13 mouse cellular contexts compared by ENCODE assay signal in genomic region chr13:48858779-48859178, GRCm38 (mm10). TPM values are rescaled to one million over a fixed set of nuclear protein-coding genes. Genes with fewer than 3 reads are reported as not detected.
A peak's percentile ranks its signal among the peaks of the same experiment; 100 is the strongest.
DNase-seq lines count a peak whose midpoint lies in the region; ATAC-seq and TF ChIP-seq lines count a peak whose summit lies in the region.
"Had no signal": no experiment of that assay in that cellular context is flagged by ENCODE, and none has a peak within 500 bp of the region (broad histone marks: within the 10 kb centered on the region; RNA-seq: fewer than 3 reads in every experiment).

No protein-coding gene starts in this region.

- 0 out of 2 replicates have a peak, but pooled peaks cover 2% of the 10 kb centered on the region for H3K36me3 ChIP-seq in heart, embryonic 10.5 days
- H3K36me3 ChIP-seq in limb, embryonic 12.5 days = no peaks in the 10 kb centered on the region
- H3K36me3 ChIP-seq in limb, embryonic 10.5 days = peaks cover 10% of the 10 kb centered on the region
- H3K36me3 ChIP-seq in myocyte (ENCODE audit: control insufficient read depth, insufficient read depth) = no peaks in the 10 kb centered on the region
- H3K36me3 ChIP-seq: limb, embryonic 15.5 days had no signal

- H3K9me3 ChIP-seq in heart, embryonic 10.5 days = no peaks in the 10 kb centered on the region
- H3K9me3 ChIP-seq in limb, embryonic 12.5 days = peaks cover 5% of the 10 kb centered on the region; the same call in 1 of the 2 replicates
- H3K9me3 ChIP-seq in limb, embryonic 10.5 days (replicated peaks) = no peaks in the 10 kb centered on the region
- H3K9me3 ChIP-seq: limb, embryonic 15.5 days had no signal

- no peaks in the 10 kb centered on the region for H3K27me3 ChIP-seq in heart, embryonic 10.5 days (ENCODE audit: insufficient read depth, poor library complexity, severe bottlenecking)
- H3K27me3 ChIP-seq in limb, embryonic 12.5 days = no peaks in the 10 kb centered on the region
- H3K27me3 ChIP-seq in limb, embryonic 10.5 days (ENCODE audit: low read depth, poor library complexity, severe bottlenecking) = no peaks in the 10 kb centered on the region
- no peaks in the 10 kb centered on the region for H3K27me3 ChIP-seq in myocyte (ENCODE audit: control insufficient read depth, insufficient read depth, insufficient read length)
- H3K27me3 ChIP-seq: limb, embryonic 15.5 days; Patski had no signal

- no peak overlapping the region for H3K4me2 ChIP-seq in limb, embryonic 12.5 days
- no peak overlapping the region for H3K4me2 ChIP-seq in myocyte (ENCODE audit: low read depth)
- H3K4me2 ChIP-seq: limb, embryonic 15.5 days had no signal

- no peak overlapping the region for H3K4me3 ChIP-seq in heart, embryonic 10.5 days
- H3K4me3 ChIP-seq in limb, embryonic 12.5 days (replicated peaks) = no peak overlapping the region
- no peak overlapping the region for H3K4me3 ChIP-seq in limb, embryonic 10.5 days
- H3K4me3 ChIP-seq in myocyte = no peak overlapping the region
- H3K4me3 ChIP-seq: limb, embryonic 15.5 days had no signal

- intact Hi-C loops in heart, postnatal 14 days (cut with DNase I) = no loop called here

- no peak overlapping the region for H3ac ChIP-seq in myocyte (ENCODE audit: control insufficient read depth, insufficient read length)

- no peak for DNase-seq in heart, embryonic 10.5 days (ENCODE audit: low spot score)
- no peak for DNase-seq in heart, postnatal 14 days
- no peak for DNase-seq in limb, embryonic 10.5 days (ENCODE audit: low spot score)
- DNase-seq in spleen, postnatal 36 days (ENCODE audit: low spot score in 2 of 2) = peak; percentile 44 to 48
- DNase-seq in spleen, postnatal 14 days (ENCODE audit: low spot score in 2 of 2) = no peak
- DNase-seq in left cerebral cortex, adult 9 months (ENCODE audit: low spot score in 2 of 2) = no peak
- DNase-seq: cerebellum, adult 11-12 months; kidney, postnatal 4 days had no signal

- H3K79me2 ChIP-seq in myocyte (ENCODE audit: control insufficient read depth, insufficient read depth) = peaks cover 86% of the 10 kb centered on the region

- no peak for ATAC-seq in limb, embryonic 12.5 days (ENCODE audit: insufficient number of reproducible peaks, insufficient read depth, low FRiP score, low TSS enrichment, low read depth)
- ATAC-seq: Patski had no signal

- no peak for TF ChIP-seq POLR2A in myocyte (IDR thresholded peaks at IDR 0.05; ENCODE audit: insufficient read length, low read depth)

- H3K9ac ChIP-seq in limb, embryonic 12.5 days (replicated peaks) = 0 out of 2 replicates have a peak overlapping the region, but pooled peaks have one; percentile 34
- H3K9ac ChIP-seq: limb, embryonic 15.5 days had no signal

- peaks cover 74% of the 10 kb centered on the region for H3K4me1 ChIP-seq in heart, embryonic 10.5 days
- H3K4me1 ChIP-seq in limb, embryonic 12.5 days (replicated peaks) = peaks cover 54% of the 10 kb centered on the region
- H3K4me1 ChIP-seq in limb, embryonic 10.5 days = peaks cover 62% of the 10 kb centered on the region

- WGBS in heart, embryonic 10.5 days = 59% methylated on average over 4 of the region's 4 CpGs
- 72% methylated on average over 4 of the region's 4 CpGs for WGBS in limb, embryonic 12.5 days
- 75% methylated on average over 4 of the region's 4 CpGs for WGBS in limb, embryonic 10.5 days

- H3K27ac ChIP-seq in heart, embryonic 10.5 days = peak overlapping the region; percentile 2; the same call in 1 of the 2 replicates
- peak overlapping the region; percentile 35; the same call in 1 of the 2 replicates for H3K27ac ChIP-seq in limb, embryonic 12.5 days
- no peak overlapping the region for H3K27ac ChIP-seq in limb, embryonic 10.5 days
- H3K27ac ChIP-seq: limb, embryonic 15.5 days; macrophage had no signal

TF ChIP-seq in myocyte, 11 proteins besides CTCF, POLR2A, EP300 and RAD21:
- TF ChIP-seq MYOD1 (IDR thresholded peaks at IDR 0.05; ENCODE audit: control insufficient read depth in 1 of 3, insufficient read length in 2 of 3, low read depth in 2 of 3) = peak in 2 of 3 experiments; percentile 46 to 54
- no peak for TF ChIP-seq USF1 (IDR thresholded peaks at IDR 0.05; ENCODE audit: low read depth)
- no peak for TF ChIP-seq TCF12 (IDR thresholded peaks at IDR 0.05; ENCODE audit: insufficient read depth, poor library complexity, severe bottlenecking)
- peak in 2 of 3 experiments; percentile 43 to 73 for TF ChIP-seq MYOG (IDR thresholded peaks at IDR 0.05; ENCODE audit: control insufficient read depth in 1 of 3, insufficient read depth in 1 of 3, insufficient read length in 2 of 3, low read depth in 2 of 3)

RNA-seq across cellular contexts. Expression of gene Phf2, which starts 12.1 kb away (rescaled TPM):
- 4.1 and 6.8 TPM in 2 replicates for polyA plus RNA-seq in heart, embryonic 10.5 days (2016; fragmentation: Nextera tagmentation; extraction: Ambion mirVana)
- 10 to 100 TPM; 27.0 to 30.1 TPM for total RNA-seq in heart, postnatal 14 days (2021)
- polyA plus RNA-seq in limb, embryonic 12.5 days (2016; fragmentation: Nextera tagmentation; extraction: Ambion mirVana) = 9.9 and 10.5 TPM in 2 replicates
- 6.6 and 8.2 TPM in 2 replicates for polyA plus RNA-seq in limb, embryonic 10.5 days (2016; fragmentation: Nextera tagmentation; extraction: Ambion mirVana)
- polyA plus RNA-seq in myocyte (2012; fragmentation: generic; extraction: Trizol) = 21.5 TPM

Comparison
In these comparisons a context has a peak if more than half of its experiments do, and no peak if none do; other contexts are left out.
1. DNase-seq: peak in spleen, postnatal 36 days (2 of 2); none in heart, embryonic 10.5 days (single experiment), heart, postnatal 14 days (0 of 2), limb, embryonic 10.5 days (single experiment), spleen, postnatal 14 days (0 of 2) and left cerebral cortex, adult 9 months (0 of 2).